Mouse (Mus musculus) adrenal gland, postnatal 4 days (tissue): ENCODE data around the gene Gm19345. TPM values are rescaled to one million over a fixed set of nuclear protein-coding genes. Genes with fewer than 3 reads are reported as not detected.

ENCODE experiments used
- DNase-seq, 2 experiments: peaks; one replicate each; pipeline ENCODE4 v3.0.0; 2021 to 2022; ENCODE audit warnings: low spot score in 2 of 2, mixed read lengths in 2 of 2
- total RNA-seq, 2 experiments: library from RNA; stranded (reverse); gene quantifications; 2 replicates each; pipeline ENCODE4 v1.2.3; 2021

The Gm19345 gene
- total RNA-seq, 2 experiments from 2014 or later: not detected

GRCm38 (mm10) chr7:19871137-19871621 is 19.4 kb downstream of the Gm19345 start:
- DNase-seq: no peak

GRCm38 (mm10) chr7:19871943-19872601 is 20.3 kb downstream of the Gm19345 start:
- no peak for DNase-seq

- DNase-seq: no peak
Observed at GRCm38 (mm10) chr7:19875948-19876682, 24.3 kb downstream of the Gm19345 start.

DNA sequence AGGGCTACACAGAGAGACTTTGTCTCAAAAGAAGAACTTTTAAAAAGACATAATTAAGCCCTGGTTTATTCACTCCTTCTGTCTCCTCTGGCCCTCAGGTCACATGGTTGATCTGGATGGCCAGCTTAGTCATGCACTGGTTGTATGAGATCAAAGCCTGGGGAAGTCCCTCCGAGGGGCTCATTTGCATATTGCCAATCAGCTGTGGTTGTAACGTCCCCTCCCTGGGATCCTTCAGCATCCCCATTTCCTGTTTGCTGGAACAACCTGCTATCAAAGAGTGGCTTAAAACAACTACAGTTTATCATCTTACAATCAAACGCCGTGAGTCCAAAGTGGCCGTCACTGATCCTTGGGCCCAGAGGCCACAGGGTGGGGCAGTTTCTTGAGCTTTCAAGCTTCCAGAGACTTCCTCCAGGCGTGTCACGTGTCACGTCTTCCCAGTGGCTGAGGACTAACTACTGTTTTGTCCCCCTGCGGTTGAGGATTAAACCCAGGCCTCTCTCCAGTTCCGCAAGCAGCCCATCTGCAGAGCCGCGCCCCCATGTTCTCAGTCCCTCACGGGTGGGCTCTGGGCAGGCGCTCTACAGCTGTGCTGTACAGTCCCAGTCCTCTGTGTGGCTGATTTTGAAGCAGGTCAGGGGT is 25.1 kb downstream of the Gm19345 start:
- no peak for DNase-seq

DNA sequence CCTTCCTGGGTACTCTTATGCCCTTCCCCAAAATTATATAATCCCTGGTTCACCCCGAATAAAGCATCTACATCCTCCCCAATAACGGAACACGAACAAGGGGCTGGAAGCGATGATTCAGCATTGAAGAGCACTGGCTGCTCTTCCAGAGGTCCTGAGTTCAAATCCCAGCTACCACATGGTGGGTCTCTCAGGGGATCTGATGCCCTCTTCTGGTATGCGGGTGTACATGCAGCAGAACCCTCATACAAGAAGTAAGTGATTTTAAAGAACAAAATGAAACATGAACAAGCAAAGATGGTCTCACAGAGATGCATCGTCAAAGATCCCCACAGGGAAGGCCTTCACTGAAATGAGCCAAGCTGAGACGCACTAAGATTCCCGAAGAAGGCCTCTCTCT is 29.0 kb downstream of the Gm19345 start:
- no peak for DNase-seq

DNA sequence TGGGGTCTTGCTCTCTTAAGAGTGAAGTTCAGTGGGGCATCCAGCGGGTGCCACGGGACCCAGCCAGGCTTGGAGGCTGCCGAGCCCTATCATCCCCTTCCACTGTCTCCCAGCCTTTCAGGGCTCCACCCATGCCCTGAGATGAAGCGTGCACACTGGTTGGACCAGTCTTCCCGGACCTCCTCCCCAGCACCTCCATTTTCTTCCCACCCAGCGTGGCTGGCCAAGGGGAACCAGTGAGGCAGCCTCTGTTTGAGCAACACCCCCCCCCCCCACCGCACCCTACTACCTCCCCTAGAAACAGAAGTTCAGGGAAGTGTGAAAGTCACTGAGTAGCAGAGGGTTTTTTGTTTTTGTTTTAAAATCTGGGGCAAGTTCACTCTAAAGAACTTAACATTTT is 36.0 kb downstream of the Gm19345 start, which contains the start of gene Ceacam19:
Ceacam19 (minus strand) TSS at position 117 of the 400 bp plus-strand sequence.
- DNase-seq: no peak

GRCm38 (mm10) chr7:19889881-19890280 is 38.1 kb downstream of the Gm19345 start:
- DNase-seq: peak in 1 of 2 experiments; percentile 53

Other genes starting within 250 kb of the Gm19345 start
- gene Clasrp, start 247.5 kb upstream of the Gm19345 start, total RNA-seq: 10 to 100 TPM; 74.3 to 79.6 TPM
- 10 to 100 TPM; 22.3 to 23.8 TPM for gene Relb, start 222.6 kb upstream of the Gm19345 start, total RNA-seq
- gene Clptm1, start 187.0 kb upstream of the Gm19345 start, total RNA-seq: 100 to 1,000 TPM; 112 to 116 TPM
- gene Apoc2, start 174.1 kb upstream of the Gm19345 start, total RNA-seq: 10 to 100 TPM in 1 of 2 experiments, 1 to 10 TPM in 1; 3.0 to 81.8 TPM
- gene Gm44805, start 170.6 kb upstream of the Gm19345 start, total RNA-seq: 1 to 10 TPM; 3.2 to 9.1 TPM
- 100 to 1,000 TPM in 1 of 2 experiments, 10 to 100 TPM in 1; 82.0 to 218 TPM for gene Apoc4, start 170.5 kb upstream of the Gm19345 start, total RNA-seq
- gene Apoc1, start 159.3 kb upstream of the Gm19345 start, total RNA-seq: 100 to 1,000 TPM; 390 to 714 TPM
- gene Apoe, start 152.8 kb upstream of the Gm19345 start, total RNA-seq: 1,000 to 10,000 TPM in 1 of 2 experiments, 100 to 1,000 TPM in 1; 636 to 2,003 TPM
- 100 to 1,000 TPM; 137 to 139 TPM for gene Tomm40, start 136.6 kb upstream of the Gm19345 start, total RNA-seq
- 10 to 100 TPM; 72.0 to 80.6 TPM for gene Nectin2, start 101.5 kb upstream of the Gm19345 start, total RNA-seq
- gene Bcam, start 81.0 kb upstream of the Gm19345 start, total RNA-seq: 10 to 100 TPM; 59.8 to 84.7 TPM
- 1 to 10 TPM in 1 of 2 experiments, under 1 TPM in 1; 0.68 to 1.0 TPM for gene Cblc, start 55.2 kb upstream of the Gm19345 start, total RNA-seq
- 10 to 100 TPM in 1 of 2 experiments, 1 to 10 TPM in 1; 9.6 to 11.5 TPM for gene Bcl3, start 29.2 kb upstream of the Gm19345 start, total RNA-seq
- gene Ceacam16, start 9.3 kb downstream of the Gm19345 start, total RNA-seq: under 1 TPM in 1 of 2 experiments, not detected in 1; 0.20 TPM
- gene Ceacam19, start 36.0 kb downstream of the Gm19345 start, total RNA-seq: not detected
- gene Pvr, start 69.2 kb downstream of the Gm19345 start, total RNA-seq: 10 to 100 TPM; 21.6 to 22.0 TPM
- under 1 TPM in 1 of 2 experiments, not detected in 1; 0.28 TPM for gene Igsf23, start 98.8 kb downstream of the Gm19345 start, total RNA-seq
- not detected for gene Ceacam20, start 113.4 kb downstream of the Gm19345 start, total RNA-seq
- not detected for gene Nlrp9b, start 139.5 kb downstream of the Gm19345 start, total RNA-seq
- gene Vmn1r91, start 247.7 kb downstream of the Gm19345 start, total RNA-seq: not detected